Mouse (Mus musculus): Measurements from ENCODE around the gene Iqgap2.

GRCm38 (mm10) chr13:95888170-95888569 lies 3.6 kb downstream of the Iqgap2 start:
- TF ChIP-seq CTCF (IDR thresholded peaks at IDR 0.05; ENCODE audit: borderline replicate concordance, insufficient read depth, low read length) (no peak), POLR2A (IDR thresholded peaks at IDR 0.05; ENCODE audit: low read depth, low read length) (no peak)

Data from embryonic fibroblast, embryonic 13.5 days (primary cell).